Mouse (Mus musculus) MEL (cell line): Measurements from ENCODE around the gene Edar.

Source experiments
- CTCF ChIP-seq, 3 experiments: IDR thresholded peaks in 2 of 3; conservative IDR thresholded peaks in 1 of 3; 2 replicates each; pipeline ENCODE4 v1.5.1; 2011 to 2012; ENCODE audit warnings: low read length in 3 of 3, low read depth in 2 of 3, mild to moderate bottlenecking in 2 of 3, improper control_type of control experiment in 1 of 3, inconsistent platforms in 1 of 3, mixed read lengths in 1 of 3, moderate library complexity in 1 of 3; ENCODE audit not compliant: control insufficient read depth in 1 of 3, insufficient read depth in 1 of 3, poor library complexity in 1 of 3, severe bottlenecking in 1 of 3
- ELF1 ChIP-seq: IDR thresholded peaks from 2 replicates; pipeline ENCODE4 v1.6.1; 2014; ENCODE audit warnings: low read depth, mild to moderate bottlenecking, inconsistent platforms, low read length, improper control_type of control experiment, moderate library complexity
- NRF1 ChIP-seq: IDR thresholded peaks from 2 replicates; pipeline ENCODE4 v1.6.1; 2014; ENCODE audit warnings: low read depth, mild to moderate bottlenecking, inconsistent platforms, low read length, improper control_type of control experiment, moderate library complexity; ENCODE audit not compliant: poor library complexity, insufficient read depth, severe bottlenecking
- POLR2A ChIP-seq, 2 experiments: IDR thresholded peaks; 2 replicates each; pipeline ENCODE4 v1.6.1; 2011 to 2012; ENCODE audit warnings: low read length in 2 of 2, mild to moderate bottlenecking in 2 of 2, control low read depth in 1 of 2, improper control_type of control experiment in 1 of 2, low read depth in 1 of 2, moderate library complexity in 1 of 2; ENCODE audit not compliant: control insufficient read depth in 1 of 2, insufficient read depth in 1 of 2, poor library complexity in 1 of 2
- TCF12 ChIP-seq: IDR thresholded peaks from 2 replicates; pipeline ENCODE4 v1.6.1; 2014; ENCODE audit warnings: low read depth, mild to moderate bottlenecking, inconsistent platforms, low read length, improper control_type of control experiment, moderate library complexity
- USF1 ChIP-seq: IDR thresholded peaks from 2 replicates; pipeline ENCODE4 v1.6.1; 2014; ENCODE audit warnings: low read depth, mild to moderate bottlenecking, inconsistent platforms, low read length, improper control_type of control experiment, moderate library complexity
- USF2 ChIP-seq, 2 experiments: IDR thresholded peaks; 2 replicates each; pipeline ENCODE4 v1.6.1; 2011 to 2012; ENCODE audit warnings: improper control_type of control experiment in 2 of 2, low read length in 2 of 2, borderline replicate concordance in 1 of 2, inconsistent platforms in 1 of 2, low read depth in 1 of 2, mild to moderate bottlenecking in 1 of 2; ENCODE audit not compliant: insufficient read depth in 1 of 2
- ZMIZ1 ChIP-seq: IDR thresholded peaks from 2 replicates; pipeline ENCODE4 v1.6.1; 2012; ENCODE audit warnings: low read depth, mild to moderate bottlenecking, inconsistent platforms, low read length, improper control_type of control experiment, moderate library complexity

- TF ChIP-seq POLR2A (IDR thresholded peaks at IDR 0.05; ENCODE audit: control insufficient read depth in 1 of 2, insufficient read depth in 1 of 2, low read depth in 1 of 2, low read length in 2 of 2, poor library complexity in 1 of 2) (no peak), NRF1 (no peak), TCF12 (no peak), ELF1 (no peak), ZMIZ1 (no peak), USF2 (IDR thresholded peaks at IDR 0.05; ENCODE audit: borderline replicate concordance in 1 of 2, insufficient read depth in 1 of 2, low read depth in 1 of 2, low read length in 2 of 2) (no peak), USF1 (no peak), CTCF (IDR thresholded peaks at IDR 0.05 in 2 of 3, conservative IDR thresholded peaks at IDR 0.05 in 1 of 3; ENCODE audit: control insufficient read depth in 1 of 3, insufficient read depth in 1 of 3, low read depth in 2 of 3, low read length in 3 of 3, poor library complexity in 1 of 3, severe bottlenecking in 1 of 3) (no peak)
Measured at GRCm38 (mm10) chr10:58636431-58637080, 38.9 kb downstream of the Edar start.
